Mouse (Mus musculus): ENCODE results near the gene Gm45618.

Gm45618 gene

DNA sequence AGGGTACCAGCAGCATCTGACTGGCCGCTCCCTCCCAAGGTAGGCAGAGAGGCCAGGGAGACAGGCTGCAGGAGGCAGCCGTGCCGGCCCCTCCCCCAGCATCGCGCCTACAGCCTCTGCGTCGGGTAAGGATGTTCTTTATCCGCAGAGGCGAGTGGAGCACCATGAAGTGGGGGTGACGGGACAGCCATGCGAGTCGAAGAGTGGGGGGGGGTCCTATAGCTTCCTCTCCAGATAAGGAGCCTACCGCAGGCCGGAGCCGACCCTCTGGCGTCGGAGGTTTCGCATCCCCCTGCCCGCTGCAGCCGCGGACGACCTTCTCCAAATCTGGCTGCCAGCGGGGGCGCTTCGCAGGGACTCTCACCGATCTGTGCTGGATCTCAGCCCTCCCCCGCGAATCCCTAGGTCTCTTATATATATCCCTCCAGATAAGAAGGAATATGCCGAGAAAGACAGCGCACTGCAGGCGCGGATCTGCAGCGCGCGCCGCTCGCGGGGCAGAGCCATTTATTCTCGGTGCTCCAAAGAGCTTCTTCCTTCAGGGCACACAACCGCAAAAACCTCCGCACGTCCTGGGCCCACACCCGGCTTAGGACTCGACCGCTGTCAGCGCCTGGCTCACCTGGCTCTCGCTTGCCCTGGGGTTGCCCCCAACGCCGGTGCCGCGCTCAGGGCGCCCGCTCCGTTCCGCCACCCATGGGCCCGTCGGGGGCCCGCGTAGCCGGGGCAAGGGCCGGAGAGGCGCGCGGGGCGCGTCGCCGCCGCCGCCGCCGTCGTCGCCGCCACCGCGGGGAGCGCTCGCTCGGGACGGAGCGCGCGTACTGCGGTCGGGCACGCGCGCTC is 26.0 kb downstream of the Gm45618 start:
- DNase-seq (ENCODE audit: extremely low spot score, low read depth, low spot score), result no peak

- no peak for DNase-seq (ENCODE audit: extremely low spot score, low read depth, low spot score)
These were observed 26.8 kb downstream of the Gm45618 start for GRCm38 (mm10) chr7:142093696-142094240.

GRCm38 (mm10) chr7:142092991-142093390 is 27.5 kb downstream of the Gm45618 start:
- no peak for DNase-seq (ENCODE audit: extremely low spot score, low read depth, low spot score)

GRCm38 (mm10) chr7:142091848-142092247 is 28.7 kb downstream of the Gm45618 start:
- DNase-seq (ENCODE audit: extremely low spot score, low read depth, low spot score), result no peak

GRCm38 (mm10) chr7:142089648-142090447 is 30.7 kb downstream of the Gm45618 start:
- DNase-seq (ENCODE audit: extremely low spot score, low read depth, low spot score), result no peak

GRCm38 (mm10) chr7:142088886-142089285 is 31.6 kb downstream of the Gm45618 start:
- DNase-seq (ENCODE audit: extremely low spot score, low read depth, low spot score), result no peak

- no peak for DNase-seq (ENCODE audit: extremely low spot score, low read depth, low spot score)
These were observed 33.4 kb downstream of the Gm45618 start for GRCm38 (mm10) chr7:142087069-142087652.

DNA sequence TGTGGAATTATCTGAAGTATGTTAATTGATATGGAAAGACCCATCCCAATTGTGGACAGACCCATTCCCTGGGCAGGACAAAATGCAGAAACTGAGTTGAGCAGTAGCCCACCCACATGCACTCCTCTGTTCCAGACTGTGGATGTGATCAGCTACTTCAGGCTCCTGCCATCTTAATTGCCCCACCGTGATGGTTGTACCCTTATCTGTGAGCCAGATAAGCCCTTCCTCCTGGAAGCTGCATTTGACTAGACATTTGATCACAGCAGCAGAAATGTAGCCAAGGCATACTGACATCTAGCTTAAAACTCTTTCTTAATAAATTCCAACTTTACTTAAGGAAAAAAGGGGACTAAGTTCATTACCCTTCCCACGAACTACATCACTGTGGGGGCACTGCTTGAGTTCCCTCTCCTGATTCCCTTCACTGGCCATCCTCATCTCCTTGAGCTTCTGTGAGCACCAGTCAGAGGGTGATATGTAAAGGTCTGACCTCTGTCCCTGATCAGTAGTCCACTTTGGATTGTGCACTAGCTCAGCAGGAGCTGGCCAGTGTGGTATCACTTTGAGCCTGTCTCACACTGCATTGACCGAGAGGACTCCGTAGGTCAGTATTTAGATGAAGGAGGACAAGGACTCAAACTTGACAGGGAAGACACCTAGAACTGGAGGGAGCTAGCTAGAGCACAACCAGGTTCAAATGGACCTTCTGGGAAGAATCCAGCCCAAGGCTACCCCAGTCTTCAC is 34.2 kb downstream of the Gm45618 start:
- DNase-seq (ENCODE audit: extremely low spot score, low read depth, low spot score), result no peak

GRCm38 (mm10) chr7:142084820-142085219 is 35.7 kb downstream of the Gm45618 start:
- DNase-seq (ENCODE audit: extremely low spot score, low read depth, low spot score), result no peak

DNA sequence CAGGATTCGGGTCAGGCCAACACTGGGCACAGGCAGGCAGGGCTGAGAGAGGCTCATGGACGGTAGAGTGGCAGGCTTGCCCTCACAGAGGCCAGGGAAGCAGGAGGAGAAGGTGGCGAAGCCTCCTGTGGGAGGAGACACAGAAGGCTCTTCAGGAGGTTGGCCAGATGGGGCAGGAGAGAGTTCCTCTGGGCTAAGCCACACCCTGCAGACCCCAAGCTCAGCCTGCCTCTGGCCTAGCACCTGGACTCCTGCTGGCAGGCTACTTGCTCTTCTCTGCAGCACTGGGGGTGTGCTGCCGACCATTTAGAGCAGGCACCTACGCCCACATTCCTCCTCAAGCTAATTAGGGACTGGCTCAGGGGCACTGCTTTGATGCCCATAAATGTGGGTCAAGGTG is 36.1 kb downstream of the Gm45618 start:
- no peak for DNase-seq (ENCODE audit: extremely low spot score, low read depth, low spot score)

GRCm38 (mm10) chr7:142083588-142084317 is 36.8 kb downstream of the Gm45618 start:
- no peak for DNase-seq (ENCODE audit: extremely low spot score, low read depth, low spot score)

GRCm38 (mm10) chr7:142082607-142083006 is 37.9 kb downstream of the Gm45618 start:
- no peak for DNase-seq (ENCODE audit: extremely low spot score, low read depth, low spot score)

DNA sequence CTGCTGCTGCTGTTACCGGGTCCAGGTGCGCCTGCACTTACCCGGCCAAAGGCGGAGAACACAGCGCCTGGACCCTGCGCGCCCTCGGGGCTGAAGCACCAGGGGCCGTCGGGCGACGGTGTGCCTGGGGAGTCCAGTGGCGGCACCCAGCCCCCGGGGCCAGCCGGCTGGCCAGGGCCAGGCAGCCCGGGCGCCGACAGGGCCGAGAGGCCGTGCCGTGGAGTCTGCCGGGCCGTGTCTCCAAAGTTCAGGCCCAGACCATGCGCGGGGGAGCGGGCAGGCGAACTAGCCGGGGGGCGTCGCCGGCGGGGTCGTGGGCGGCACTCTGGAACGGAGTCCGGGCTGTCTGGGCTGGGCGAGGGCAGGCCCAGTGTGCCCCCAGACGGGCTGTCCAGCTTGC is 38.4 kb downstream of the Gm45618 start:
- DNase-seq (ENCODE audit: extremely low spot score, low read depth, low spot score), result no peak

- DNase-seq (ENCODE audit: extremely low spot score, low read depth, low spot score), result no peak
These were observed 38.8 kb downstream of the Gm45618 start for GRCm38 (mm10) chr7:142081736-142082135.

DNA sequence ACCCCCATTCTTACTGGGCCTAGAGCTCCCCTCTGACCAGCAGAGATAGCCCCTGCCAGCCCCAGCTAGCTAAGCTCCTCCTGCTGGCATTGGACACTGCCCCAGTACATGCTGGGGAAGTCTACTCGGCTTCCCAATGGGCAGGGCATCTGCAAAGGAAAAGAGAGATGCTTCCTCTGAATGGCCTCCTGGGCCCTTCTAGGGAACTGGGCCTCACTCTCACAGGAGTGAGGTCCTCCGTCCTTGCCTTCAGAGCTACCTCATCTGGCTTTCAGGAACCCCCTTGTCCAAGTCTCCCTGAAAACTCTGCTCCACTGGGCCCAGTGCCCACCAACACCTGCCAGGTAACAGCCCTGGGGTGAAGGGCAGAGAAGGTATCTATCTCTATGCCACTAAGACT is 39.7 kb downstream of the Gm45618 start:
- no peak for DNase-seq (ENCODE audit: extremely low spot score, low read depth, low spot score)

DNA sequence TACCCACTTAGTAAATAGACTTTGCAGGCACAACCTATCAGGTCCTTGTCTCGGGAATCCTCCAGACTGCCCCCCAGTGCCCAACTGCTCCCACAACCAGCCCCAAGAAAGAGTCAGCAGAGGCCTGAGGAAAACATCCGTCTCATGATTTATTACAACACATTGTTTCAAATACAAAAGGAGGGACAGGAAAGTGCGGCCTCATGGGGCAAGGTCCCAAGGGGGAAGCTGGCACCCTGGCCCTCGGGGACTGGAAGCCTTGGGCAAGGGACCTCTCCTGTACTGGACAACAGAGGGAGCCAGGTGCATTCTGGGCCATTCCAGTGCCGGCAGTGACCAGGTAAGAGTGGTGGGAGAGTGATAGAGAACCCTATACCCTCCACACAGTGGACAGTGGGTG is 41.2 kb downstream of the Gm45618 start:
- DNase-seq (ENCODE audit: extremely low spot score, low read depth, low spot score), result no peak

DNA sequence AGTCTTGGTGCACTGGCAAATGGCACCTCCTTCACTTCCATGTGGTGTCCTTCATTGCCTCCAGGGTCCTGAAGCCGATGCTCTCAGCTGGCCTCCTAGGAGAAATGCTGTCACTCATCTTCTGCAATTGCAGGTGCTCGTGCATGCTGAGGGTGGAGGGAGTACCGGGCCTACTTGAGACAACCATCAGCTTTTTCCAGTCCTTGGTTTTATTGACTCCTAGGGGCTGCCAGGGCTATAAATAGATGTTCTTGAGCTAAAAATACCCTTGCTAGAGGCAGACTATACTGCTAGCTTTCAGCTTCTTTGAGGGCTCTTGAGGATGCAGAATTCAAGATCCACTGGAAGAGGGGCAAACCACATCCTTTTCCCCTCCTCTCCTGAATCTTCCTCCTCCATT is 43.4 kb downstream of the Gm45618 start:
- no peak for DNase-seq (ENCODE audit: extremely low spot score, low read depth, low spot score)

DNA sequence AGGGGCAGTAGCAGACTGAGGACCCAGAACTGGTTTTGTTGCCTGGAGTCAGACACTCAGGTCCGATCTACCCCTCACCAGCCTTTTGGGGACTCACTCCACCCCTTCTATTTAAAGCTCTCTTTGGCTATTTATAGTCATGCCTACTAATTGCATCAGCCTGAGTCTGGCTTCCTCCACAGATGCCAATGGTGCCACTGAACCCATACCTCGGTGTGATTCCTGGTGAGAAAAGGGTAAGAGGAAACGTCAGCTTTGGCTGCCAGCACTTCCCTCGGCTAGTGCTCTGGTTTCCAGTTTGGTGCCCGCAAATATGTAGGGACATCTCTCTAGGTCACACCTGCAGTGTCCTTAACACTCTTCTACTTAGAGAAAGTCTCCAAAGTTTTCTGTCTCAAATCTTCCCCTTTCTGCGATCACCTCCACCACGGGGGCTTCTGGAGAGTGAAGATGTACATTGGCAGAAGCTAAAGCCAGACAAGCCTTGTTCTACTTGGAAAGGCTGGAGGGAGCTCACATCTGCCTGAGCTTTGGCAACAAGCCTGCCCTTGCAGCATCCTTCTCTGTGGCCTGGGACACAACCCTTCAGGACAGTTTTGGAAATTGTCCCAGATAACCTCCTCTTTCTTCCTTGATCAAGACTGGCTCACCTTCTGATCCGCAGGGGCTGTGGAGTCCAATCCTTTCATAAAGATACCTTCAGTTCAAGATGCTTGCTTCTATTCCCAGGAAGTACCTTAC is 46.2 kb downstream of the Gm45618 start:
- DNase-seq (ENCODE audit: extremely low spot score, low read depth, low spot score), result no peak

- no peak for DNase-seq (ENCODE audit: extremely low spot score, low read depth, low spot score)
These were observed 48.8 kb downstream of the Gm45618 start for GRCm38 (mm10) chr7:142071717-142072116.
